Mouse (Mus musculus): Measurements from ENCODE around the gene Calr4.

- TF ChIP-seq CTCF (IDR thresholded peaks at IDR 0.05; ENCODE audit: low read depth, low read length) (no peak), GATA1 (IDR thresholded peaks at IDR 0.05; ENCODE audit: borderline replicate concordance, low read length) (no peak)
Measured at GRCm38 (mm10) chr4:109266056-109266455, 31.8 kb downstream of the Calr4 start.
